Mouse (Mus musculus) testis, adult 2 months (tissue): ENCODE data around the gene Erp27.

ENCODE experiments used
- CTCF ChIP-seq: fragments of 200-500 bp; IDR thresholded peaks from 2 replicates; pipeline ENCODE4 v1.5.1; 2012; ENCODE audit warnings: low read depth, mild to moderate bottlenecking, inconsistent platforms, low read length, moderate library complexity; ENCODE audit not compliant: control insufficient read depth, insufficient read depth, insufficient replicate concordance
- POLR2A ChIP-seq: fragments of 200-500 bp; IDR thresholded peaks from 2 replicates; pipeline ENCODE4 v1.6.1; 2012; ENCODE audit warnings: low read depth, mild to moderate bottlenecking, inconsistent platforms, low read length, moderate library complexity; ENCODE audit not compliant: control insufficient read depth

GRCm38 (mm10) chr6:136887854-136888253, 34.1 kb downstream of the Erp27 start:
- TF ChIP-seq CTCF, result no peak
- TF ChIP-seq POLR2A, result no peak
